Mouse (Mus musculus): ENCODE data around the gene H2-Aa. TPM values are rescaled to one million over a fixed set of nuclear protein-coding genes. Genes with fewer than 3 reads are reported as not detected.

H2-Aa gene
- polyA plus RNA-seq, 1 experiment = not detected

DNA sequence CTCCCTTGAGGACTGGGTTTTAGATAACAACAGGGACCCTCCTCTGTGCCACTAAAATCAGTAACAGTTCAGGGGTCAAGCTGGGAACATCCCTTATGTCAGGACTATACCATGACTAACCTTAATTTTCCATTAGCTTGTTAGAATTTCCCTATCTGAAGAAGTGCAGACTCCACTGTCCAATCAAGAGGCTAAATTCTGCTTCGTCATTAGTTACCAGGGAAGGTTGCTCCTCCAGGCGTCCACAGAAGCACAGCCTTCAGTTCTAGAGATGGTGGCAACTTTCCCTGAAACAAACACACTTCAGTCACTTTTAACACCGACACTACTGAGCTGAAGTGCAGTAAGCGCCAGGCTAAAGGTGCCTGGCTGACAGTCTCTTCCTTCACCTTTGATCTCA is 17.1 kb upstream of the H2-Aa start:
- no peak for TF ChIP-seq GATA1 (IDR thresholded peaks at IDR 0.05; ENCODE audit: low read length)

DNA sequence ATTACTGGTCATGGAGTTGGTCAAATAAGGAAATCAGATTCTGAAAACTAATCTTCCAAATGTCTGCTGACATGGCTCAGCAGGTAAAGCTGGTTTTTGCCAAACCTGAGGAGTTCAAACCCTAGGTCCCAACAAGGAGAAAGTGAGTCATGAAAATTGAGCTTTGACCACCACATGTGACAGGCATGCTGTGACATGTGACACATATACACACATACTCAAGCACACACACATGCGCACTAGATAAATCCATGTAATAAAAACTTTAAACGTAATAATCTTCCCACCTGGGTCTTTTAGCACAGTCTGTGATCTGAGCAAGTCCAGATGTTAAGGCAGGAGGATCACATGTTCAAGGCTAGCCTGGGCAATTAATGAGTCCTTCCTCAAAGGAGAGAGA is 16.2 kb upstream of the H2-Aa start:
- no peak for TF ChIP-seq GATA1 (IDR thresholded peaks at IDR 0.05; ENCODE audit: low read length)

DNA sequence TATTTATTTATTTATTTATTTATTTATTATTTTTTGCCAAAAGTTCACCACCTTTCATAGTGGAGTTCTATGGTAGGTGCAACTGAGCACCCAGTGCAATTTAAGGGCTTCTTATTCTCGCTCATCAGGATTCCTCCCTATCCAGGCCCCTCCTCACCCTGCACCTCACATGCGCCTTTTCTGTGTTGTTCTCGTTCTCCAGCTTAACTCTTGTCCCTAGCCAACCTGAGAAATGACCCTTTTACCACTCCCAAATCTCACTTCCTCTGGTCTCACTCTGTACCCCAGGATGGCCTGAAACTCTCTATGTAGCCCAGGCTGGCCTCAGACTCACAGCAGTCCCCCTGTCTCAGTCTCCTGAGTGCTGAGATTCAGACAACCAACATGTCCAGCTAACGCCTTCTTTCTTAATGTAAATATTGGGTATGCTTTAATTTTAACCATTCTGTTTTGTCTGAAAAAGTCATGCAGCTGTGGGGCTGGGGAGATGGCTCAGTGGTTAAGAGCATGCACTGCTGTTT is 14.1 kb upstream of the H2-Aa start:
- TF ChIP-seq GATA1 (IDR thresholded peaks at IDR 0.05; ENCODE audit: low read length) = no peak

DNA sequence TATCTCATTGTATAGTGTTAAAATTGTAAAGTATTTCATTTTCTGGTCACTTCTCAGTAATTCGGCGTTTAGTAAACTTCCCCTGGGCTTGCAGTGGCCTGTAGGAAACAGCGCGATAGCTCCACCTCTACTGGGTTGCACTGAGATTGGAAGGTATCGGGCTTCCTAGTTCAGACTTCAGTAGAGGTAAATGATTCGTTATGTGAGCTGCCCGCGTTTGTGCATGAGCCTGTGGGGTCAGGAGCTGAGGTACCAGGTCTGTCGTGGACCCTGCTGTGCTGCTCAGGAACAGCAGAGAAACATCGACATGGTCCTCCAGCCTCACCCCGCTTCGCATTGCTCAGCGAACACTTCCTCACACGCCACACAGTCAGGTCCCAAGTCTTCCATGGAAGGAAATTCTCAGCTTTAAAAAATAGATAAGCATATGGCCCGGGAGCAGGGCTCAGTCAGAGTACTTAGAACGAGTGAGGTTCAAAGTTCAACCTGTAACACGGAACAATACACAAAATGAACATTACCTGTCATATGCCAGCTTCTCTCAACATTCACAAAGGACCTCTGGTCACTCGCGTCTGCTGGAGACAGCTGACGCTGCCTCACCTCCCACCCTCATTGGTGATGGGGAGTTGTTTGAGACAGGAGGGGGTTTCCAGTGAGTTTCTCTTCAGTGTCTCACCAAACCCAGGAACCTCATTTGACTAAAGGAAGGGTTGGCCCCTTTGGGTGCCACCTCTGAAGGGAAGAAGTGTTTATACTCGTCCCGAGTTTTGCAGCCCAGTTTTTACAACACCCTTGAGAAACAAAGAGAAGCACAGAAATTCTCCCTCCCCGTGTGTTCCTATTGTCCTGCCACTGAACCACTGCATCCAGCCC is 13.3 kb upstream of the H2-Aa start:
- TF ChIP-seq GATA1 (IDR thresholded peaks at IDR 0.05; ENCODE audit: low read length) = no peak

DNA sequence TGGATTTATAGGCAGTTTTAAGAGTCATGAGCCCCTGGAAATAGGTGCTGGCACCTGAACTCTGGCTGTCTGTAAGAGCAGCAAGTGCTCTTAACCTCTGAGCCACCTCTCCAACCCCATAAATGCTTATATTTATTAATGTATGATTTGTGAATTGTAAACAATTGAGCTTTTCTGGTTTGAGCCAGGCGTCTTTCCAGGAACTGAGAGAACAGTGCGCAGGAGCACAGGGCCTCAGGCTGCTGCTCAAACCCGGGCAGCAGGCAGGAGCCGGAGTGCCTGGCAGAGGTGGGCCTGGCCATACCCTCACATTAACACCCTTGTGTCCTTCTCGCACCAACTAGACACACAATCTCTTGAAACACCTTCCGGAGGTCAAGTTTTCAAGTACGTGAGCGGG is 12.4 kb upstream of the H2-Aa start:
- TF ChIP-seq GATA1 (IDR thresholded peaks at IDR 0.05; ENCODE audit: low read length) = no peak

DNA sequence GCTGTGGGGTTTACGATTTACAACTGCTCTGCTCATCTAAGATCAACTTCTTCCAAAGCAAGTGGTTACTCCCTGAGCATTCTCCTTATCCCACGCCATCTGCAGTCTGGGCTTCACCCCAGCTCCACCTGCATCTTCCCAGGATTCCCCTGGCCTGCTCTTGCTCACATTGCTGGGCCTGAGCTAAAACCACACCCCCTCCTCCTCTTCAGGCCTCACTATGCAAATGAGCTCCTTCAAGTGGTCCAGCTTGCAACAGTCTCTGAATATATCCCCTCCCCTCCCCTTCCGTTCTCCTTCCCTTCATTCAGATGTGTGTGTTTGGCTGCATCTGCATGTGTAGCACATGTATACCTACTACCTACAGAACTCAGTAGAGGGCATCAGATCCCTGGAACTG is 11.7 kb upstream of the H2-Aa start:
- no peak for TF ChIP-seq GATA1 (IDR thresholded peaks at IDR 0.05; ENCODE audit: low read length)

DNA sequence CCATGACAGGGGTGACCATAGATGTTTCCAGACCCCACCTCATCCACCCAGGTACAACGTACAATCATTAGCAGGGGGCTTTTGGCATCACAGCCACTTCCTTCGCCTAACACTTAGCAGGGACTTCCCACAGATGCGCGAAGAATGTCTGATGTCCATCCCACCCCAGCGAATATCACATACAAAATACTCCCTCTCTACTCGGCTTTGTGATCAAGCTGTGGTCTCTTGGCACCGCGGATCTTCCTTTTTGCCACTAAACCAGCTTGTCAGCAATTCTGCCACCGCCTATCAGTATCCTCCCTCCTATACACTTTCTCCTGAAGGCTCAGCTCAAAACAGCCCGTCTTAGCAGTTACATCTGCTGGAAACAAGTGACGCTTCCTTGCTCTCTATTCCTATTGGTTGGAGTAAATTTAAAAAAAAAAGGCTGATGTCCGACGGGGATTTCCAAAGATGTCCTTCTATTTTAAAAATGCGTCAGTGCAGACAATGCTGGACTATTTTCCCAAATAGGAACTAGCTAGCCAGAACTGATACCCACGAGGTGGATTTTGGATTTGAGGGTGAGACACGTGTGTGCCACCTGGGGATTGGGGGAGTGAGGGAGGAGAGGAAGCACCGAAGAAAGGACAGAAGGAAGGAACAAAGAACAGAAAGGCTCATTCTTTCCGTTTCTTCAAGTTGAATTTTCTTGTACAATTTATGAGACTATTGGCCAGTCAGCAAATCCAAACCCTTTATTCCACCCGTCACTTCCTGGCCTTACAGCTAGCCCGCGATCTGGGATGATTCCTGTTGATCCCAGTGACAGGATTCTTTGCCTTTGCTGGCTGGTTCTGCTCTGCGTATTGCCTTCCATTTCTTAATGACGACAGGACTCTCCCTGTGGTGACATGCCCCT is 8.5 kb upstream of the H2-Aa start:
- no peak for TF ChIP-seq GATA1 (IDR thresholded peaks at IDR 0.05; ENCODE audit: low read length)

DNA sequence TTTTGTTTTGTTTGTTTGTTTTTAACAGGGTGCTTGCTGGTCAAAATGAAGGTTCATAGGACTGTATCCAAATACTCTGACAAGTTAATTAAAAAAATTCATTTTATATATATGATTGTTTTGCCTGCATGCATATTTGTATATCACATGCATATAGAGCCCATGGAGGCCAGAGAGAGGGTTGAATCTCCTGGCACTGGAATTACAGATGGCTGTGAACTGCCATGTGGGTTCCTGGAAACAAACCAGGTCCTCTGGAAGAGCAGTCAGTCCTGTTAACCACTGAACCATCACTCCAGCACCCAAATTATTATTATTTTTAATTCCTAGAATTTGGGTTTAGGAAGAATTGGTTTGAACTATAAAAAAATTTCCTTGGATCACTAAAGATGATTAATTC is 7.7 kb upstream of the H2-Aa start:
- no peak for TF ChIP-seq GATA1 (IDR thresholded peaks at IDR 0.05; ENCODE audit: low read length)

DNA sequence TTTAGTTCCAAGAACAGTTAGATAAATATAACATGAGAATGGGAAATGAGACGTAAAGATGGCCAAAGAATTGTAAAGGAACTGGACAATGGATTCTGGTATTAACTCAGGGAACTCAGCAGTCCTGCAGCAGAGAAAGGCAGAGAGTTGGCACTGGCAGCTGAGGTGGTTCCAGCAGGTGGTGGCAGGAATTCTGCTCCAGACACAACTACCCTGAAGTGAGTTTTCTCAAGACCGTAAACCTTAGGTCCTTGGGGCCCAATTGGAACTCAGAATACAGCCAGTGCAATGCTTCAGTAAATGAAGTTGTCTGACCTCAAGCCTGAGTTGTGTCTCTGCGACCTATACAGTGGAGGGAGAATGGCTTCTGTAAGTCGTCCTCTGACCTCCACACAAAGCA is 6.6 kb upstream of the H2-Aa start:
- TF ChIP-seq GATA1 (IDR thresholded peaks at IDR 0.05; ENCODE audit: low read length) = no peak

DNA sequence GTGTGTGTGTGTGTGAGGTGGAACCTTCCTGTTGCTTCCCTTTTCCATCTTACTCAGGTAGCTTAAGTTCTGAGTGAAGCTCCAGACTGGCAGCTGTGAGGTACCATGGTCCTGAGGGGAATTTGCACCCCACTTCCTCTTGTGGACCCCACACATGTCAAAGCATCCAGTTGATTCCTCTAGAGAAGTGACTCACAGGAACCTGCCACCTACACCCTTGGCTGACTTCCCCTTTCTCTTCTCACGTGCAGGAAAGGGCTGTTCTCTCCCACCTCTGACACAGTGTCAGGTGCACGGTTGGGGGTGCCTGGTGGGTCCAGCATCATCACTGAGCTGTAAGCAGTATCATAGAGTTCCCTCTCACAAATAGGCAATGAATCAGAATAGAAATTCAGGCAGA is 5.9 kb upstream of the H2-Aa start:
- TF ChIP-seq GATA1 (IDR thresholded peaks at IDR 0.05; ENCODE audit: low read length) = no peak

DNA sequence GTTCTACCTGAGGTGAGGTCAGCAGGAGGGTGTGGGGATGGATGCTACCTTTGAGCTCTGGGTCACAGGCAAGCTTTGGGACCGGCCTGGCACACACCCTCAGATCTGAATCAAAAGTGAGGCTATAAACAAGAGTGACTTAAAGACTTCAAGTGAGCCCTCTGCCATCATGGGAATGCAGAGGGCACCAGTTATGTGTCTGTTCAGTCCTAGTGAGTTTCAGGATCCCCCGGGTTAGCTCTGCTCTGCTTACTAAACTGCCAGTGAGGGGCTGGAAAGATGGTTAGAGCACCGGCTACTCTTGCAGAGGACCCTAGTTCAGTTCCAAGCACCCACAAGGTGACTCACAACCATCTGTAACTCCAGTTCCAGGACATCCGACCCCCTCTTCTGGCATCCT is 4.9 kb upstream of the H2-Aa start:
- TF ChIP-seq GATA1 (IDR thresholded peaks at IDR 0.05; ENCODE audit: low read length) = no peak

DNA sequence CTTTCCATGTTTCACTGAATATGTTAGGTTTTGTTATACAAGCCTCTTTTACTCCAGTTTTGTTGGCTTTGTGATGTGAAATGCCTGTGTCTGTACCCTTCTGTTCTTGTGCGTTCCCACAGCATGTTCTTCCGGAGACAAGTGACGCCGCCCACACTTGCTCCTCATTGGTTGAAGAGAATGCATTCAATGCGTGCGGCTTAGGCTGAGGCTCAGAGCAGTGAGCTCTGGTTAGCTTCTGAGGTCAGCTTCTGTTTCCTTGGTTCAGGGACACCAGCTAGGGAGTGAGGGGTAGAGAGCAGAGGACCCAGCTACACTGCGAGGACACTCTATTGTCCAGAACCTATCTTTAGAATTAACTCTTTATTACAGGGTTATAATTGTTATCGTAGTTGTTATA is 4.0 kb upstream of the H2-Aa start:
- no peak for TF ChIP-seq GATA1 (IDR thresholded peaks at IDR 0.05; ENCODE audit: low read length)

DNA sequence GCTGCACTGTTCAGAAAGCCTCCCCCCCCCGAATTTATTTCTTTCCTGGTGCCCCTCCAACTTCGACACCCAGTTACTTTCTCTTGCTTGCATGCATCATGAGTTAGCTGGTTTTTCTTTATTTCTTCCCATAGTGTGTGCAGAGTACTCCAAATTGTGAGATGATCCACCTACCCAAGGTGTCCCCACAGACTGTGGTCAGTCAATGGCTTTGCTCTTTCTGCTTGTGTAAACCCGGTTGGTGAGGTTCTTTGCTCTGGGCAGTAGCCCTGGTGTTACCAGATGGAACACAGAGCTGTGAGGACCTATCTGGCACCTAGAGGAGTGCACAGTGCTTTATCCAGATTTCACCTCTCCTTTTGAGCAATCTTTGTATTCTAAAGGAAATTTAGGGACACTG is 508 bp upstream of the H2-Aa start:
- no peak for TF ChIP-seq GATA1 (IDR thresholded peaks at IDR 0.05; ENCODE audit: low read length)

DNA sequence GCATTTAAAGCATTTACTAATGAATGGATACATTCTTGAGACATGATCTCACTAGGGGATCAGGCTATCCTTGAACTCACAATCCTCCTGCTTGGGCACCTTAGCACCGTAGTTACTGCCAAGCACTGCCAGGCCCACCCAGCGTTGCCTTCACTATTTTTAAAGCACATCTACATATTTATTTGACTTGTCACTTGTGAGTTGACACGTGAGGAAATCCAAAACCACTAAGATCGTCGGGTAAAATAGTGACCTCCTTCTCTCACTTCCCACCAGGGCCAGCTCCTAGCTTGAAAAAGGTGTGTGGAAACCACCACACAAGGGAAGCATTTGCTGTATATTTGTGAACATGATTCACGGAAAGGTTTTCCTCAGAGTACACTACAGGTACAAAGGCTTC is 624 bp downstream of the H2-Aa start:
- TF ChIP-seq GATA1 (IDR thresholded peaks at IDR 0.05; ENCODE audit: low read length) = no peak

DNA sequence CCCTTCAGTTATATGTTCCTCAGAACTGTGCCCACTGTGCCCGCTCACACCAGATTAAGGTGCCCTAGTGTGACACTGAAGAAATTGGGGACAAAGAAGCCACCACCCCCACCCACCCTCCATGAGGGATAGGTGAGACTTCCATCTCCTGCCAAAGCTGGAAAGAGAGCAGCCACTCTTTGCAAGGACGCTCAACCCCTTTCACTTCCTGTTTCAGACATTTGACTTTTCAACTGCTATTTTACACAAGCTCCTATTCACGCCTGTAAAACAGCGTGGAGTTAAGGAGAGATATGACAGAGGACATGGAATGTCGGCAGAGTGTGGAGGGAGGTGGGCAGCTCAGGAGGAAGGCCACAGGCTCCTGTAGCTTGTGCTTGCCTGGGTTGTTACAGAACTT is 1.1 kb downstream of the H2-Aa start:
- TF ChIP-seq GATA1 (IDR thresholded peaks at IDR 0.05; ENCODE audit: low read length) = no peak

DNA sequence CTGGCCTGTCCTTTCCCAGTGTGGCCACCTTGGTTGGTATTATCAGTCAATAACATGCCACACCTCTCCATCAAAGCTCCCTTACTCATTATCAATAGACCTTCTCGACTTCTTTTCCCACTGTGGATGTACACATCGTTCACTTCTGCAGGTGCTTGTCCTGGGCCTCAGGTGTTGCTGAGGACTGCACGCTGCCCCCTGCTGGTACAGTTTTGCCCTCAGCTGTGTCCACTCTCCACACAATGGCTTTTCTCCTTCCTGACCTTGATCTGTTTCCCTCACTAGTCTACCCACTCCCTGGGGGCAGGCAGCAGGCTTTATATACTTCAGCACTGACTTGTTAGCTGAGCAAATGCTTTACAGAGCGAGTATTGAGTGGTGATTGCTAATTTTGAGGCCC is 1.8 kb downstream of the H2-Aa start:
- TF ChIP-seq GATA1 (IDR thresholded peaks at IDR 0.05; ENCODE audit: low read length) = no peak

All from G1E-ER4 (cell line).